8 mouse cellular contexts compared by ENCODE assay signal in genomic region chr5:33245701-33246100, GRCm38 (mm10). TPM values are rescaled to one million over a fixed set of nuclear protein-coding genes. Genes with fewer than 3 reads are reported as not detected.
DNase-seq lines count a peak whose midpoint lies in the region; ATAC-seq and TF ChIP-seq lines count a peak whose summit lies in the region.

No protein-coding gene starts in this region.

- H3K4me1 ChIP-seq in forebrain, embryonic 15.5 days = peaks cover 11% of the 10 kb centered on the region; the same call in 1 of the 2 replicates
- H3K4me1 ChIP-seq in forebrain, embryonic 10.5 days = no peaks in the 10 kb centered on the region
- peaks cover 36% of the 10 kb centered on the region for H3K4me1 ChIP-seq in cerebellum, adult 2 months (ENCODE audit: control insufficient read depth, insufficient read depth, low read length)
- peaks cover 7% of the 10 kb centered on the region for H3K4me1 ChIP-seq in heart, embryonic 12.5 days (replicated peaks)
- peaks cover 8% of the 10 kb centered on the region; the same call in 1 of the 2 replicates for H3K4me1 ChIP-seq in lung, embryonic 16.5 days (replicated peaks; ENCODE audit: control insufficient read depth, insufficient read depth, low read length)

- no peaks in the 10 kb centered on the region for H3K27me3 ChIP-seq in forebrain, embryonic 15.5 days
- no peaks in the 10 kb centered on the region for H3K27me3 ChIP-seq in forebrain, embryonic 10.5 days (ENCODE audit: poor library complexity, severe bottlenecking)
- no peaks in the 10 kb centered on the region for H3K27me3 ChIP-seq in cerebellum, adult 2 months (ENCODE audit: control insufficient read depth, insufficient read depth, low read length)
- H3K27me3 ChIP-seq in heart, embryonic 12.5 days (replicated peaks) = no peaks in the 10 kb centered on the region
- no peaks in the 10 kb centered on the region for H3K27me3 ChIP-seq in lung, embryonic 16.5 days (ENCODE audit: control insufficient read depth, insufficient read depth, low read depth, low read length)

- no peak overlapping the region for H3K4me3 ChIP-seq in forebrain, embryonic 15.5 days
- H3K4me3 ChIP-seq in forebrain, embryonic 10.5 days = no peak overlapping the region
- no peak overlapping the region for H3K4me3 ChIP-seq in cerebellum, adult 2 months (replicated peaks; ENCODE audit: insufficient read depth, low read depth, low read length)
- no peak overlapping the region for H3K4me3 ChIP-seq in heart, embryonic 12.5 days
- H3K4me3 ChIP-seq in lung, embryonic 16.5 days (ENCODE audit: low read length) = no peak overlapping the region

- TF ChIP-seq POLR2A in cerebellum, adult 2 months (IDR thresholded peaks at IDR 0.05; ENCODE audit: borderline replicate concordance, insufficient read depth, low read length) = no peak

- H3K9me3 ChIP-seq in forebrain, embryonic 15.5 days = no peaks in the 10 kb centered on the region
- no peaks in the 10 kb centered on the region for H3K9me3 ChIP-seq in forebrain, embryonic 10.5 days
- no peaks in the 10 kb centered on the region for H3K9me3 ChIP-seq in heart, embryonic 12.5 days (replicated peaks)
- H3K9me3 ChIP-seq in lung, embryonic 16.5 days (ENCODE audit: control insufficient read depth, low read length) = no peaks in the 10 kb centered on the region

- DNase-seq in forebrain, embryonic 10.5 days (ENCODE audit: extremely low spot score, low spot score) = no peak
- DNase-seq in cerebellum, adult 2 months = peak; percentile 87 to 92
- DNase-seq in kidney, postnatal 14 days = peak; percentile 78
- peak; percentile 22 to 25 for DNase-seq in right cerebral cortex, postnatal 36 days (ENCODE audit: low spot score in 2 of 2)

- H3K4me2 ChIP-seq in forebrain, embryonic 15.5 days (replicated peaks) = no peak overlapping the region
- no peak overlapping the region for H3K4me2 ChIP-seq in heart, embryonic 12.5 days
- no peak overlapping the region for H3K4me2 ChIP-seq in lung, embryonic 16.5 days (ENCODE audit: low read depth, low read length)

- peak overlapping the region; percentile 27; the same call in 1 of the 2 replicates for H3K27ac ChIP-seq in forebrain, embryonic 15.5 days (replicated peaks)
- H3K27ac ChIP-seq in forebrain, embryonic 10.5 days = no peak overlapping the region
- peak overlapping the region; percentile 77 for H3K27ac ChIP-seq in cerebellum, adult 2 months (ENCODE audit: insufficient read depth, low read length)
- peak overlapping the region; percentile 34; the same call in 1 of the 2 replicates for H3K27ac ChIP-seq in heart, embryonic 12.5 days (ENCODE audit: poor library complexity, severe bottlenecking)
- H3K27ac ChIP-seq in lung, embryonic 16.5 days (ENCODE audit: low read length) = peak overlapping the region; percentile 78

- peak; percentile 42; the same call in 1 of the 2 replicates for ATAC-seq in forebrain, embryonic 15.5 days (replicated peaks)
- 0 out of 2 replicates have a peak, but pooled peaks have one; percentile 47 for ATAC-seq in heart, embryonic 12.5 days (ENCODE audit: insufficient number of reproducible peaks, low FRiP score)
- peak; percentile 92 for ATAC-seq in lung, embryonic 16.5 days (ENCODE audit: low read depth)
- no peak for ATAC-seq in activated CD4-positive, CD25-positive, alpha-beta regulatory T cell, adult 4 months

- 52% methylated on average over 3 of the region's 3 CpGs for WGBS in forebrain, embryonic 15.5 days
- WGBS in forebrain, embryonic 10.5 days = 86% methylated on average over 3 of the region's 3 CpGs
- WGBS in cerebellum, adult 2 months = 3% methylated on average over 3 of the region's 3 CpGs
- WGBS in heart, embryonic 12.5 days = 74% methylated on average over 3 of the region's 3 CpGs
- 63% methylated on average over 3 of the region's 3 CpGs for WGBS in lung, embryonic 16.5 days

- TF ChIP-seq CTCF in cerebellum, adult 2 months (IDR thresholded peaks at IDR 0.05; ENCODE audit: borderline replicate concordance, insufficient read depth, low read depth, low read length) = no peak

- H3K36me3 ChIP-seq in forebrain, embryonic 15.5 days = peaks cover 63% of the 10 kb centered on the region
- H3K36me3 ChIP-seq in forebrain, embryonic 10.5 days (replicated peaks) = peaks cover 97% of the 10 kb centered on the region
- H3K36me3 ChIP-seq in heart, embryonic 12.5 days = peaks cover 85% of the 10 kb centered on the region
- H3K36me3 ChIP-seq in lung, embryonic 16.5 days (ENCODE audit: control insufficient read depth, insufficient read depth, low read length) = peaks cover 29% of the 10 kb centered on the region

- no peak overlapping the region for H3K9ac ChIP-seq in forebrain, embryonic 15.5 days (replicated peaks)
- H3K9ac ChIP-seq in heart, embryonic 12.5 days = no peak overlapping the region
- no peak overlapping the region for H3K9ac ChIP-seq in lung, embryonic 16.5 days (ENCODE audit: low read length)

RNA-seq across cellular contexts. Expression of gene Spon2, which starts 27.4 kb away (rescaled TPM):
- 3.1 TPM in 2 replicates for polyA plus RNA-seq in forebrain, embryonic 15.5 days (2015; fragmentation: Nextera tagmentation; extraction: Ambion mirVana)
- 2.6 and 3.6 TPM in 2 replicates for polyA plus RNA-seq in forebrain, embryonic 10.5 days (2016; fragmentation: Nextera tagmentation; extraction: Ambion mirVana)
- 0.21 and 0.33 TPM in 2 replicates for polyA plus RNA-seq in cerebellum, adult 2 months (2012; rRNA removed)
- polyA plus RNA-seq in heart, embryonic 12.5 days (2016; fragmentation: Nextera tagmentation; extraction: Ambion mirVana) = 75.6 and 76.5 TPM in 2 replicates
- polyA plus RNA-seq in lung, embryonic 16.5 days (2015; fragmentation: Nextera tagmentation; extraction: Ambion mirVana) = 23.4 and 30.2 TPM in 2 replicates
- not detected for polyA plus RNA-seq in activated CD4-positive, CD25-positive, alpha-beta regulatory T cell, adult 4 months (2017; shearing (Covaris generic))

RNA-seq across cellular contexts. Expression of gene Ctbp1, which starts 29.1 kb away (rescaled TPM):
- polyA plus RNA-seq in forebrain, embryonic 15.5 days (2015; fragmentation: Nextera tagmentation; extraction: Ambion mirVana) = 534 and 562 TPM in 2 replicates
- polyA plus RNA-seq in forebrain, embryonic 10.5 days (2016; fragmentation: Nextera tagmentation; extraction: Ambion mirVana) = 454 and 466 TPM in 2 replicates
- 325 and 334 TPM in 2 replicates for polyA plus RNA-seq in cerebellum, adult 2 months (2012; rRNA removed)
- 250 and 251 TPM in 2 replicates for polyA plus RNA-seq in heart, embryonic 12.5 days (2016; fragmentation: Nextera tagmentation; extraction: Ambion mirVana)
- polyA plus RNA-seq in lung, embryonic 16.5 days (2015; fragmentation: Nextera tagmentation; extraction: Ambion mirVana) = 259 and 279 TPM in 2 replicates
- 10 to 100 TPM; 21.3 to 27.1 TPM for polyA plus RNA-seq in activated CD4-positive, CD25-positive, alpha-beta regulatory T cell, adult 4 months (2017; shearing (Covaris generic))
